Mouse (Mus musculus) left cerebral cortex, postnatal 25 days (tissue): ENCODE results near the gene Agap2. TPM values are rescaled to one million over a fixed set of nuclear protein-coding genes. Genes with fewer than 3 reads are reported as not detected.
A peak's percentile ranks its signal among the peaks of the same experiment; 100 is the strongest.

Source experiments
- DNase-seq, 2 experiments: peaks; one replicate each; pipeline ENCODE4 v3.0.0; 2022; ENCODE audit warnings: low spot score in 2 of 2, mixed read lengths in 1 of 2
- intact Hi-C: fragments of 180-260 bp; cut with DNase I; formaldehyde crosslinking; loops from one replicate; pipeline ENCODE4 v1.15.1; 2025
- total RNA-seq, 2 experiments: library from RNA; stranded (reverse); gene quantifications; 2 replicates each; pipeline ENCODE4 v1.2.3; 2021

The Agap2 gene
- 100 to 1,000 TPM; 678 to 689 TPM for total RNA-seq

DNA sequence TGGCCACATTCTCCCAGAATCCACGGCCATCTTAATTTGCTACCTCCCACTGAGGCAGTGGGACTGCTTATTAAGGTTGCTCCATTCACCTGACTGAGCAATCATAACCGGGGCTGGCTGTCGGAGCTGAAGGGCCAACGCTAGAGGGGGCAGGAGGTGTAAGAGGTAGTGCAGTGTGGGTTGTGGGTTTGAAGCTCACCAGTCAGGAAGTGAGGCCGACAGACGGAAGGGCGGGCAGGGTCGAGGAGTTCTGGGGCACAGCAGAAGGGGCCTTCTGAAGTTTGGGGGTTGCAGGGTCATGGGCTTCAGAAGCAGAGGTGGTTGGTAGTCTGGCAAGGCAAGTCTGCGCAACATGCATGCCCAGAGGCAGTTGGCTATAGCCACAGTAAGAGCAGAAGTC, at the start of gene Agap2:
Gene Agap2, plus strand, starts transcription at position 205 of the 400 bp plus-strand sequence.
- no peak for DNase-seq
- intact Hi-C loops, result loop anchor here (5.0 kb wide), 1 partner anchor 92 kb away; the partner anchor contains the start of gene B4galnt1

DNA sequence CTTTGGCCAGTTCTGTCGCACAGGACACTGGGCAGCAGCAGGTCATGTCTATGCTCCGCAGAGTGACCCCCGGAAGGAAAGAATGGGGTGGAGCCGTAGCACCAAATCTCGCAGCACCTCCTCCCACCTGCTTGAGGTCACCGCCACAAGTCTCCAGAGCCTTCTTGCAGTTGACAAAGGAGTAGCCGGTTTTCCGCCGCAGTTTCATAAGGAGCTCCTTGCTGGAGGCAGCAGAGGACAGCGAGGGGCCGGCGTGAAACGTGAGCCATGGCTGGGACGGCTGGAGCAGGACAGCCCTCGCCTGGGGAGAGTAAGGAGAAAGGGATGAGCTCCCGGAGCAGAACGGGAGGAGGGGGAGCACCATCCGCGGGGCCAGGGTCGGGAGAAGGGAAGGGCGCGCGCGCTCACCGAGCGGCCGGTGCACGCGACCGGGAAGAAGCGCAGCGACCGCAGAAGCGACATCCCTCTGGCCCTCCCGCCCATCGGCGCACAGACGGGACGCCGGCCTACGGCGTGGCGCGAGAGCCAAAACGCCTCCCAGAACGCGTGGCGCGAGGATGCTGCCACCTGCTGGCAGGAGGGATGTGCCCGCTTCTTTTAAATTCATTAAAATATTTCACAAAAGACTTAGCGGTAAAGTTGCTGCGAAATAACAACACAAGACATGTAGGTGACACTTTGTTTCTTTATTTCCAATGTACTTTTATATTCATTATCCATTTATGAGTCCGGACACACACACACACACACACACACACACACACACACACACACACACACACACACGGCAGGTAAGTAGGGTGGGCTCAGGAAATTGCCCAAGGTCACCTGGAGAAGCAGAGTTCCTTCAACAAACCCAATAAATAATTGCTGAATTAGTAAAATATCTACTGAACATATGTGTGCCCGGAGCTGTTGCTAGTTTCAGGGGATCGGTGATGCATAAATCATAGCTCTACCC, 44.5 kb upstream of the Agap2 start, which contains the start of gene Tsfm:
Gene Tsfm, minus strand, starts transcription at position 505 of the 961 bp plus-strand sequence.
- intact Hi-C loops, result loop anchor here (1.0 to 5.0 kb wide), 2 partner anchors 38 to 111 kb away; no protein-coding TSS in a partner anchor
- peak; percentile 89 to 93 for DNase-seq

DNA sequence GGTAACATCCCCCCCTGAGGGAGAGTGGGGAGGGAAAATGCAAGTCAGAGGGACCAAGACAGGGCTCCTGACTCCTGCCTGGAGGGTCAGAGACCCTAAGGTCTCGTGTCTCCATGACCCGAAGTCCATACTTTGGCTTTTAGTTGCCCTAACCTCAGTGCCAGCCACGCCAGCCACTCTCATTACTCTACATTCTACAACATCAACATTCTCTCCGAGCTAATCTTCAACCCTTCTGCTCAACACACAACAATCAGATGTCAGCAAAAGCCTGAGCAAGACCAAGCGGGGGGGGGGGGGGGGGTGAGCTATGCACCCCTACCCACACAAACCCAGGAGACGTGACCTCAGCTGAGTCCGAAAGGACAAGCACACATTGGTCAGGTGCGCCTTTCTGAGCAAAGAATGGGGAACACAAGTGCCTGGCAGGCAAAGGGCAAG, 41.8 kb upstream of the Agap2 start:
- no peak for DNase-seq
- intact Hi-C loops, result loop anchor here (5.0 kb wide), 1 partner anchor 41 kb away; no protein-coding TSS in a partner anchor

DNA sequence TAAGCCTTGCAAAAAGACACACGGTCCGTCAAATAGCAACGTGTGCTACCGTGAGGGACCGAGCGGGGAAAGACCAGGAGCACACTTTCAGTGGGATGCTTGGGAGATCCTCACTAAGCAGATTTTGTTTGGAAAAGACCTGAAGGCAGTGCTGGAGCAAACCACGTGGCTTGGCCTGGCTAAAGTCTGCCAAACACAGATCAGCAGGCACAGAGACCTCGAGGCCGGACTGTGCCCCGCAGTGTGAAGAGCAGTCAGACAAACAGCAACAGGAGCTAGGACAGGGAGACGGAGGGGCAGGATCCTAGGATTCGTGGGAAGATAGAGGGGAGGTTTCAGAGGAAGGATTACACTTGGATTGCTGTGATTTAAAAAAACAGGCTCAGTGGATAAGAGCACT, 38.8 kb upstream of the Agap2 start:
- DNase-seq, result no peak
- intact Hi-C loops, result no loop called here

DNA sequence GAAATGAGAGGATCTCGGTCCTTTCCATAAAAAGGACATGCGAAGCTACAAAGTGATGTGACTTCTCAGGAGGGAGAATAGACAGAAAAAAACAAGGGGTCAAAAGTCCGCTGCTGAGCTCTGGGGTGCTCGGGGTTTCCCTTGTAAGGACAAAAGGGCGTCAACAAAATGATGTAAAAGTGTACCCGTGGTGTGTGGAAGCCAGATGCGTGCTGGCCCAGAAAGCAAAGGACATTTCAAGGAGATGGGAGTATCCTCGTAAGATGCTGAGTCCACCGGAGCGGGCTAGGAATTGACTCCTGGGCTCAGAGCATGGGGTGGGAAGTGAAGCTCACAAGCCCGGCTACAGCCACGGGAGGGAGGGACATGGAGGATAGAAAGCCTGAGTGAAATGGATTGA, 37.4 kb upstream of the Agap2 start:
- intact Hi-C loops, result no loop called here
- no peak for DNase-seq

DNA sequence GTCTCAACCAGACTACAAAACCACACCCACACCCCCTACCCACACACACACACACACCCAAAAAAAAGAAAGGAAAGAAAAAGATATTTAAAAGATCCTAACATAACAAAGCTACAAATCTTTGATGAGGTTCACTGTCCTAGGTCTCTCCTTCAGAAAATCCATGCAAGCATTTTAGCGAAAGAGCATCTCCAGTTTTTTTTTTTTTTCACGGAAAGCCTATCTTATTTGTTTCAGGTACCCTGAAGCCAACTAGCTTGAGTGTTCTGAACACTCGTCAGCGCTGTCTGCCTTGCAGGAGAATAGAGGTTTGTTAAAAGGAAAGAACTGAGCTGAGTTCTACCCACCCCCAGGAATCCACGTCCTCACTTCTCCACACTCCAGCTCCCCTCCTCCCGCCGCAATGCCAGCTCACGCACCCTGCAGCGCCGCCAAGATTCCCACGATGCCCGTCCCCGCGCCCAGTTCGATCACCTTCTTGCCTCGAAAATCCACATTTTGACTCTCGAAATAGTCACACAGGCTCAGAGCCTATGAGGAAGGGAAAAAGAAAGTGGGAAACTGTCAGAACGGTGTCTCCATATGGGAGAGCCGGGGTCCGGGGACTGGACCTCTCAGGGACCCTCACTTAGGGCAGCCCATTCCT, 34.4 kb upstream of the Agap2 start:
- intact Hi-C loops, result no loop called here
- DNase-seq, result peak; percentile 37 to 66

DNA sequence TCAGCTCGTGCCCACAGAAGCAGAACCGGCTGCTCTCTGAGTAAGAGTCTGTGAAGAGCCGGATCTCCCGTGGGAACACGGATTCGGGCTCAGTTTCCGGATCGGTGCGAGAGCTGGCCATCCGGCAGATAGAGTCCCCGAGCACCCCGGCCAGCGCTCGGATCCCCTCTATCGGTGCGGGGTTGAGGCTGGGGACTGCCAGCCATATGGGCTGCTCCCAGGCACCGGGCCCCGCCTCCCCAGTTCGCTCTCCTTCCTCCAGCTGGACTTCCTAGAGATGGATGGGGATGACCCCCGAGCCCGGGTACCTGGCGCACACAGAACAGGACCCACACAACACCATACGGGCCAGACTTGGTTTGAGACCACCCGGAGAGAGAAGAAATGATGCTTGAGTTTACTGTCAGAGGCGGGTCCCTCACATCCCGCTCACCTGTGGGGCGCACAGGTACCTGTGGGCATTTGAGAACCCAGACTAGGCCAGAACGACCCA, 33.8 kb upstream of the Agap2 start, which contains the start of the genes Mettl1 and Eef1akmt3:
Gene Mettl1, plus strand, starts transcription at position 141 of the 493 bp plus-strand sequence.
Gene Eef1akmt3, minus strand, starts transcription at position 240 of the 493 bp plus-strand sequence.
- intact Hi-C loops, result no loop called here
- DNase-seq, result peak; percentile 33 to 41

DNA sequence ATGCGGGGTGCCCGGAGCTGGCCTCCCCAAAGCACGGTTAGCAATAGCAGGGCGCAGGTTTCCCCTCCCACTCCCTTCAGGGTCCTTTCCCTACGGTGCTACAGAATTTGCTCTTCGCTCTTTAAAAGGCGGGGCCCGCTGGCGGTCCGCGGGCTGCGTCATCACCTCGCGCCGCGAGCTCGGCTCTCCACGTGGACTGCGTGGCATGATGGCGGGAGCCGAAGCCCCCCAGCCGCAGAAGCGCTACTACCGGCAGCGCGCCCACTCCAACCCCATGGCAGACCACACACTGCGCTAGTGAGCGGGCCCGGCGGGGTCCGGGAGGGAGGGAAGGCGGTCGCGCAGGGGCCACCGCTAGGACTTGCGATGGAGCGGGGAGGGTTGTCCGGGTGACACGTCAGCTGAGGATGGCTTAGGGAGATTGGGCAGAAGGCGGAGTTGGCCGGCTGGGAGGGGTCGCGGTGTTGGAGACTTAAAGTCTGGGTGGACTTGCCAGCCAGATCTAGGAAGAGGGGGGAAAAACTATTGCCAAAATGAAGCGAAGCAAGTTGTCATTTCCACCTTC, 33.2 kb upstream of the Agap2 start:
- intact Hi-C loops, result no loop called here

DNA sequence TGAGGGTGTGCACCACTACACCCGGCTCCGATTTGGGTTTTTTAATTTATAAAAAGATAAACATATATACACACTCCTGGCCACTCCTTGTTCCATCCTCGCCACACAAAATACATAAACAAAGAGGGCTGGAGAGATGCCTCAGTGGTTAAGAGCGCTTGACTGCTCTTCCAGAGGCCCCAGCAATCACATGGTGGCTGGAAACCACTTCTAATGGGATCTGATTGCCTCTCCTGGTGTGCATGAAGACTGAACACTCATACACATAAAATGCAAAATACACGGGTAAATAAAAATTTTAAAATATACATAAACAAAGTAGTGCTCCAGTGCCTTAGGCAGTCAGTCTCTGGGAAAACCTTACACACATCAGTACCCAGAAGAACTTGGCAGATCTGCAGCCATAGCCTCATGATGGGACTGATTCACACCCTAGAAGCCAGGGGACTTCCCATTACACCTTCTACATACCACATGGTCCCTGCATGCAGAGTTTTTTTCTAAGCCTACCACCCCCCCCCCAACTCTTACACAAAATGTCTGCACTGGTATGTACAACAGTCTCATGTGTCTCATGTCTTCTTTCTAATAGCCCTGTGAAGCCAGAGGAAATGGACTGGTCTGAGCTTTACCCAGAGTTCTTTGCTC, 32.5 kb upstream of the Agap2 start:
- intact Hi-C loops, result no loop called here
- DNase-seq, result no peak

More for the DNA sequence above, 33.2 kb upstream of the Agap2 start:
- peak; percentile 91 to 93 for DNase-seq

DNA sequence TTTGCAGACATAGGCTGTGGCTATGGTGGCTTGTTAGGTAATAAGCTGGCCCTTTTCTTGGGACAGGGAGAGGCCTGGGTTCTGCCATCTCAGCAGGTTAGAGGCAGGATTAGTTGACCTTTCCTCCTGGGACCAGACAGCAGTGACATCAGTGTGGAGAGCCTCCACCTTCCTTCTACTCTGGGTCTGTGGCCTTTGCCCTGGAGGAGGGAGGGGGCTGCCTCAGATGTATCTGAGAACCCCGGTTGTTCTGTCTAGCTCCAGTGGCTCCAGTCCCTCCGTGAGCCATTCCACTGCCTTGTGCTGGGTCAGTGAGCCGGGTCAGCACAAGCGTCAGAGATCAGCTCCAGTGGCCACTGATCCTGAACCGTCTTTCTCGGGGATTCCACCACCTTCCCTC, 31.9 kb upstream of the Agap2 start:
- intact Hi-C loops, result no loop called here
- DNase-seq, result no peak

DNA sequence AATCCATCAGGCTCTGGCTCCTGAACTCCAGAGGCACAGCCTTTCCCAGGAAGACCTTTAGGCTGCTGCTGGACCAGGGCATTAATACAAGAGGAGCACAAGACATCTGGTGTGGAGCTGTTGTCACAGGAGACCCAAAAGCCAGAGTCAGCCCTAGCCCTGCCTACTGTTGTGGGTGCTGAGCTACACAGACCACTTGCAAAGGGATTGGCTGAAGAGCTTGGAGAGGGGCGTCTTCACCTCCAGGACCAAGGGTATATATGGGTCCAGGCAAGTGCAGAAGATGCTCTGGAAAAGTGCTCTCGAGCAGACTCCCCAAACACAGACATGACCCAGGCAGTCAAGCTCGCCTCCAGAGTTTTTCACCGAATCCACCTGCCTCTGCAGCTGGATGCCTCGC, 27.1 kb upstream of the Agap2 start, which contains the start of gene Cyp27b1:
Gene Cyp27b1, plus strand, starts transcription at position 297 of the 400 bp plus-strand sequence.
- intact Hi-C loops, result no loop called here
- DNase-seq, result no peak

DNA sequence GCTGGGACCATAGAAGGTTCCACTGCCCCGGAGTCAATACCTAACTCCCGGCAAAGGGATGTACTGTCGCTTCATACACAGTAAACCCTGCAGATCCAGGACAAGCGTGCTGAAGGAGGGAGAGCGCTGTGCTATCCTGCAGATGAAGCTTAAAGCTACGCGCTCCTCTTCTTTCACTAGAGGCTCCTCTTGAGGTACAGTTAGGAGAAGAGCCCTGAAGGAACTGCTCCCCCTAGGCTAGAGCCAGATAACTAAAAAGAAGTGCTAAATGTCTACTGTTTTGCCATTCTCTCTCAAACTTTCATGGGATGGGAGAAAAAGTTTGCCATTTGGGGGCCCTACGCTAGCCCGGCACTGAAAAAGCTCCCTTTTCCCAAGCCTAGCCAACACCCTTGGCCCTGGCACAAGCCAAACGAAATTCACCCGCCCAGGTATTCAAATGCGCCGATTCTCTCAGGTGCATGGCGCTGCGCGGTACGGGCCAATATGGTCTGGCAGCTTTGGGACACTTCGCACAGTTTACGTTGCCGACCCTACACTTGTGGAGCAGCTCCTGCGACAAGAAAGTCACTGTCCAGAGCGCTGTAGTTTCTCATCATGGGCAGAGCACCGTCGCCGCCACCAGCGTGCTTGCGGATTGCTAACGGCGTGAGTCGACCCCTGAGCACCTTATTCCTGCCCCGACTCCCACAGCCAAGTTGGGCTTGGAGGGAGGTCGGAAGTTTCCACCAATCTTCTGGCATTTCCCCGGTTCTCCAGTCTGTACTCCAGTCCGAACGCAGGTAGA, 26.3 kb upstream of the Agap2 start:
- DNase-seq, result peak in 1 of 2 experiments; percentile 33
- intact Hi-C loops, result no loop called here

DNA sequence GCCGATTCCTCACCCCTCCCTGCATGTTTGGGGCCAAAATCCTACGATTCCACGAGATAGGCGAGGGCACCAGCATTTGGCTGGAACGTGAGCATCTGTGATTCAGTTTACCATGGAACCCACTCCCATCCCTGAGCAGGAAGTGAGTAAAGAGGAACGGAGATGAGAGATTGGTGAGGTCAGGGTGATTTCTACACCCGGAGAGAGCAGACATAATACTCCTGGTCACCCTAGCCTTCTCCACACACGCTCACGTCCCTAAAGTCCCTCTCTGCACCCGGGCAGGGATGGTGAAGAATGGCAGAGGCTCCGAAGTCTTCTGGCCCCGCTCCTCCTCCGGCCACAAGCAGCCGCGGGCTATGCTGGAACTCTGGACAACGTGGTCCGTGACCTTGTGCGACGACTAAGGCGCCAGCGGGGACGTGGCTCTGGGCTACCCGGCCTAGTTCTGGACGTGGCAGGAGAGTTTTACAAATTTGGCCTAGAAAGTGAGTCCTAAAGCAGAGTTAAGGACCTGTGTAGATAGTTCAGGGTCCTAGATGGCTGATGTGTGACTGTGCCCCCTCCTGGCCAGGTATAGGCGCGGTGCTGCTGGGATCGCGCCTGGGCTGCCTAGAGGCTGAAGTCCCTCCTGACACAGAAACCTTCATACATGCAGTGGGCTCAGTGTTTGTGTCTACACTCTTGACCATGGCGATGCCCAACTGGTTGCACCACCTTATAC, 25.5 kb upstream of the Agap2 start:
- no peak for DNase-seq
- intact Hi-C loops, result no loop called here

DNA sequence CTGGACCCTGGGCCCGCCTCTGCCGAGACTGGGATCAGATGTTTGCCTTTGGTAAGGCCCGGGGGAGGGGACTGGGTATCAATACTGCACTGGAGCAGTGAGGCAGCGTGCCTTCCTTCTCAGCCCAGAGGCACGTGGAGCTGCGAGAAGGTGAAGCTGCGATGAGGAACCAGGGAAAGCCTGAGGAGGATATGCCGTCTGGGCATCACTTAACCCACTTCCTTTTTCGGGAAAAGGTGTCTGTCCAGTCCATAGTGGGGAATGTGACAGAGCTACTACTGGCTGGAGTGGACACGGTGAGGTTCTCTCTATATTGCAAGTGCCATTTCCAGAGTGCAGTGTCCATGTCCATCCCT, 25.0 kb upstream of the Agap2 start:
- intact Hi-C loops, result no loop called here
- DNase-seq, result no peak

DNA sequence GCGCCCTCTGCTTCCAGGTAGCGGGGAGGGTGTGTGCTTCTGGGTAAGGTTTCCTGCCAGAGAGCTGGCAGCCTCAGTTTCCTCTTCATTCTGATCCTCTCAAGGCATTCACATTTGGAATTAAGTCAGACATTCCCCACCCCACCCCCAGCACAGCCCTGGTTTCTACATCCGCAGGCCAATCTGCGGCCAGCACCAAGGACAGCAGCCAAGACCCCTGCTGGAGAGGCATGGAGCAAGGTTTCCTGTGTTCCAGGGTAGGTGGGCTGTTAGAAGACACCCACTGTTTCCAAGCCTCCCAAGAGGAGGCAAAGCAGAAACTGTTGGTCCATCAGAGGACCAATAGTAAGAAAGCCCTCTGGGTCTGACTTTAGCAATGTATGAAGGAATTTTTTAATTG, 20.4 kb upstream of the Agap2 start:
- no peak for DNase-seq
- intact Hi-C loops, result no loop called here

DNA sequence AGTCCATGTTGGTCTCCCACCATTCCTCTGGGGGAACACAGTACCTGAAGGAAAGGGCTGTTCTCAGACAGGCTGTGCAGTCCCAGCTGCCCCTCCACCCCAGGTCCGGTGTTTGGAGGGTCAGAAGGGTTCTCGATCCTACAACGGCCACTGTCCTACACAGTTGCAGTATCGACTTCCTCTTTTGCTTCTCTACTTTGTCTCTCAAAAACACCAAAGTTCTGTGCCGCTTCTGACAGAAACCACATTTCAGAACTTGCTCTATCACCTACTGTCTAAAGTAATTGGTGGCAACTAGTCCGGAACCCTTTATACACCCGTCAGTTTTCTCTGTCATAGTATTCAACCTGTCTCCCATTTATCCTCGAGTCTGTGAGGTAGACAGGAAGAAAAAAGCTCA, 19.7 kb upstream of the Agap2 start:
- intact Hi-C loops, result no loop called here
- no peak for DNase-seq

DNA sequence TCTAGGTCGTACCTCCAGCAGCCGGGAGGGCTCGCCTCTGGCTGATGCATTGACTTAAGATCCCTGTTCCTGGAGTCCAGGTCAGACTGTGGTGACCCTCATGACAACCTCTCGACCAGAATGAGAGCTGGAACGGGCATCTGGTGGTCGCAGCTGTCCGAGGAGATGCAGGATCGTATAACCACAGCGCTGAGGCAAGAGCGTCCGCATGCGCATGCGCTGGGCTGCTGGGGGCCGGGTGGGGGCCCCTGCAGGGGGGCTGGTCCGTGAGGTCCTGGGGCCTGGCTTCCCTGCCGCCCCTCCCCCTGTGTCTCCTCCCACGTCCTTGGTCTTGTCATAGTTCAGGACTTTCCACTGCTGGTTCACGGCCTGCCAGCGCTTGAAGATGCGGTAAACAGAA, 18.6 kb upstream of the Agap2 start:
- no peak for DNase-seq
- intact Hi-C loops, result no loop called here

DNA sequence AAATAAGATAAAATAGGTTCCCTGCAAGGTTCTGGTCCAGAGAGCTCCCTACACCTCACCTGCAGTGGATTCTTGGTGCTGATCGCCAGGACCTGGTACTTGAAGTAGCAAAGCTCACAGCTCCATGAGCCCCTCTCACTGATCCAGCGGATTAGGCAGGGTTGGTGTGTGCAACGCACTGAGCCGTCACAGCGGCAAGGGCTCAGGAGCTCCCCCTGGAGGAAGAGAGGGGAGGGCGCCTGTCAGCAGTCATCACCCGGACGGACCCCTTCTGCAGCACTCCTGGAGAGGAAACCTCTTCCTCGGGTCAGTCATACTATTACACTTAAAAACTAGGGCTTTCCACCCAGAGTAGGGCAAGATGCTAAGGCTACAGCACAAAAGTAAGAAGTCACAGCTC, 16.9 kb upstream of the Agap2 start:
- peak; percentile 73 to 79 for DNase-seq
- intact Hi-C loops, result no loop called here
